Mouse (Mus musculus): ENCODE measurements around the gene Kdm2b.

DNA sequence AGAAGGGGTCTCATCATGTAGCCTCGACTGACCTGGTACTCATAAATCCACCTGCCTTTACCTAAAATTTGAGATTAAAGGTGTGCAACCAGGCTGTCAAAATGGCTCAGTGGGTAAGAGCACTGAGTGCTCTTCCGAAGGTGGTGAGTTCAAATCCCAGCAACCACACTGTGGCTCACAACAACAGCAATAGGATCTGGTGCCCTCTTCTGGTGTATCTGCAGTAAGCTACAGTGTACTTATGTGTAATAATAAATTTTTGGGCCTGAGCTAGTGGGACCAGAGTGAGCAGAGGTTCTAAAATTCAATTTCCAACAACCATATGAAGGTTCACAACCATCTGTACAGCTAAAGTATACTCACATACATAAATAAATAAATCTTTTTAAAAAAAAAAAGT is 81.6 kb downstream of the Kdm2b start:
- TF ChIP-seq CTCF (conservative IDR thresholded peaks at IDR 0.05; ENCODE audit: insufficient read depth, insufficient read length, low read depth, low read length) (0 out of 2 replicates have a peak, but pooled peaks have one; percentile 10), POLR2A (IDR thresholded peaks at IDR 0.05; ENCODE audit: low read depth, low read length) (no peak)
